Mouse (Mus musculus) urinary bladder, postnatal 36 days (tissue): ENCODE results near the gene Ulk4.
"Not testable (repeated sequence)": the region's sequence is repeated elsewhere in the genome, so short reads cannot be mapped to it uniquely, and the experiment has no call there.

ENCODE experiments used
- DNase-seq, 2 experiments: peaks; one replicate each; pipeline ENCODE4 v3.0.0; 2022; ENCODE audit warnings: low spot score in 2 of 2, mixed read lengths in 1 of 2

The Ulk4 gene

DNA sequence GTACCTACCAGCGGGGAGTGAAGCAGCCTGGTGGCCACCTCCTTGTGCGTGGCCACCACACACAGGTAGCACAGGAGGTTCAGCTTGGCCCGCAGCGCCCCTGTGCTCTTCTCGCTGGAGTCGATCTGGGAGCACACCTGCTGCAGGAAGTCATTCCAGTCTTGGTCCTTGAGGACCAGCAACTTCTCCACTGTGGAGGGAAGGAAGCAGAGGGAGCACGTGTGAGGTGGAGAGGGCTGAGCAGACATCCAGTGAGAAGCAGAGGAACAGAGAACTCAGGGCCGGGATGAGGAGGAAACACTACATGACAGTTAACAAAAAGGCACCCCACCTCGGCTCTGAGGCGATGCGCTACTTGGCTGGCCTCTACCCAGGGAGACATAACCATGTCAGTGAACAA is 26.1 kb downstream of the Ulk4 start:
- DNase-seq: no peak

DNA sequence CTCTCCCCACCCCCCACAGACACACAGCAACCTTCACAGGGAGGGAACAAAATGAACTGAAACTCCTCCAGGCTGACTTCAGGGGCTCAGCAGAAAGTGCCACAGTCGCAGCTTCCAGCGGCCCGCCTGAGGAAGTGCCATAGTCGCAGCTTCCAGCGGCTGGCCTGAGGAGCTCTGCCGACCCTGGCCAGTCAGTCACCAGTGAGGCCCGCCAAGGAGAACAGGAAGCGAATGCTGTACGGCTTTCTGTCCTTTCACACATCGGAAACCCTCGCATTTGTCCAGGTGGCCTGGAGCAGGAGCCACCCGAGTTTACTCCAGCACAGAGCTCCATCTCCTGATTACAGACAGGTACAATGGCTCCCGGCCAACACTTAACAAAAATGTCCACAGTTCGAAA is 27.2 kb downstream of the Ulk4 start:
- DNase-seq: peak in 1 of 2 experiments; percentile 0

DNA sequence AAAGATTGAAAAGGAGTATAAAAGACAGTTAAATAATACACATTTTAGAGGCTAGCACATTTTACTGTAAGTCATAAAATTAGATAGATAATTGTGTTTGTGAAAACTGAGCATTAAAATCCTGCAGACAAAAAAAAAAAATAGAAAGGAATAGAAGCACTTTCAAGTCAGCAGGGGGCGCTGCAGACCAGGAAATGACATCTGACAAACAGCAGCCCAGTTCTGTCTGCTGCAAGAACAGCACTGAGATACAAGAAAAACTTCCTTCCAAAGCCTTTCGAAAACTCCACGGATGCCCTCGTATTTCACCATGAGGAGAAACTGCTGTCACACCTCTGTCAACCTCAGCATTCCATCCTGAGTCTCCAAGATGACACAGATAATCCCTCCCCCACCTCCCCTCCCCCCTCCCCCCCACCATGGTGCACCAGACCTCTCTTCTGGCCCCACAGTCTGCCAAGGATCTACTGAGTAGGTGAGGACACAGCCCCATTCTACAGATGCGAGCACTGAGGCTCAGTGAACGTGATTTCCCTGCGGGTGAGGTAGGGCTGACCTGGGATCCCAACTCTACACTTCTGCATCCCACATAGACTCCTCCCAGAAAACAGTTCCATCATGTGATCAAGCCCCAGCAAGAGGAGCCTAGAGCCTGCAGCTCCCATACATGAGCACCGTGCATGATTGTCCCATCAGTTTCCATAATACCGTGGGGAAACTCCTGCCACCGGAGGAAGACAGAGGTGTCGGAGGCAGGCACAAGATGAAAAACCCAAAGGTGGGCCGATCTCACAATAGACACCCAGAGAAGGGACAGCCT is 28.8 kb downstream of the Ulk4 start:
- DNase-seq: peak; percentile 74 to 83

DNA sequence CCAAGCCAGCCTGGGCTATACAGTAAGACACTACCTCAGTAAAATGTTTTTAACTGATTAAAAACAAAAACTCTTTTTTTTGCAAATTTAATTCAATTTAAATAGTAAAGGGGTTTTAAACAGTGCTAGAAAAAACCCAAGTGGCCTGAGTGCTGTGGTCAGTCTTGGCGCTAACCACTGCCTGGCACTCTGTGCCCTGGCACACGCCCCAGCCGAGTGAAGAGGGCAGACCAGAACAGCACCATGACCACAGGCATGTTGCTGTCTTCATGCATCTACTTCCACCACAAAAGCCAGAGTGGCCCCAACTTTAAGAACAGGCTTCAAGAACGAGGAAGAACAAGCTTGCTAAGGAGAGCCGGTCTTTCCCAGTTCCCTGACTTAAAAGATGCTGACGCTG is 29.9 kb downstream of the Ulk4 start:
- DNase-seq: no peak

DNA sequence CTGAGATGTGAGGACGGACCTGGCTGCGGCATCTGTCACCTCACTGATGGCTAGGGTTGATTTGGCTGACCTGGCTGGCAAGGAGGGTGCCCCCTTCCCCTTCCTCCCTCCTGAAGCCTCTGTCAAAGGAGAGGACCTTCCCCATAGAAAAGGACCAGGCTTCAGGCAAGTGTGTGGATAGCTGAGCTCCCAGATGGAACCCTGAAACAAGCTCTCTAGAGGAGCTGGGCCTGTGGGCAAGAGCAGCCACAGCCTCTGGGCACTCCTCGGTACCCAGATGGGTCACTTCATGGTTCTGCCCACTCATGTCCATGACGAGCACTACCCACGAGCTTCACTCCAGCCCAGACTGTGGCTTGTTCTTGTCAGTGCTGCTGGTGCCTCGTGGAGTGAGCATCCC is 34.7 kb downstream of the Ulk4 start:
- DNase-seq: no peak

DNA sequence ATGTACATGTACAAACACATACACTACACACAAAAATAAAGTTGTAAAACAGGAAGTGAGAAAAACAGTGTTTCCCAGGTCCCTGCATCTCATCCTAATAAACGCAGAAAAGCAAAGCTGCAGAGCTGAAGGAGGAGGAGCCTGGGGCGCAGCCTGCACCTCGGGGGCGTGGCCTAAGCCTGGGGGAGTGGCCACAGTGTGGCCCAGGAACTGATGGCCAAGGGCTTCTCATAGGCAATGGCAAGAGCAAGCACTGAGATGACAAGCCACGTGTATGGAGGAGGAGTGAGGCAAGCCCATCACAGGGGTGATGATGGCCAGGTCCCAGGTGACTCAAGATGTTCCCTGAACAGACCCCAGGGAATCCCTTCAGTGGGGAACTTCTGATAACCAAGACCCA is 35.2 kb downstream of the Ulk4 start:
- DNase-seq: no peak

DNA sequence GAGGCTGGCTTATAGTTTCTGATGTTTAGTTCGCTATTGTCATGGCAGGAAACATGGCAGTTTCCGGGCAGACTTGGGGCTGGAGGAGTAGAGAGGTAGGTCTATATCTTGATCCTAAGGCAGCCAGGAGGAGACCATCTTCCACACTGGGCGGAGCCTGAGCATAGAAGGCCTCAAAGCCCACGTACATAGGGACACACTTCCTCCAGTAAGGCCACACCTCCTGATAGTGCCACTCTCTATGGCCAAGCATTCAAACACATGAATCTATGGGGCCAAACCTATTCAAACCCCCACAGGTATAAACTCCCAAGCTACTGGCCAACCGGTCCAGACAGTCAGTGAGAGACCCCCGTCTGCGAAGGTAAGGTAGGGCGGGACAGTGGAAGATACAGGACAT is 35.6 kb downstream of the Ulk4 start:
- DNase-seq: no peak

DNA sequence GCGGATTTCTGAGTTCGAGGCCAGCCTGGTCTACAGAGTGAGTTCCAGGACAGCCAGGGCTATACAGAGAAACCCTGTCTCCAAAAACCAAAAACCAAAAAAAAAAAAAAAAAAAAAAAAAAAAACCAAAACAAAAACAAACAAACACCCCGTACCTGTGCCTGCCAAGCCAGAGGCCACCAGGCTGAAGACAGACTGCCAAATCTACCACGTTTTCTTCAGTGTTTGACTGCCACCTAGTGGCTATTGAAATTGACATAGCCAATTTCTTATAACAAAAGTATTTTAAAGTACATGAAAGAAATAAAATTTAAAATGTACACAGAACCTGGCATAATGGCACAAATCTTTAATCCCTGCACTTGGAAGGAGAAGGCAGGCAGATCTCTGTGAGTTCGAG is 36.8 kb downstream of the Ulk4 start:
- not testable (repeated sequence) for DNase-seq

DNA sequence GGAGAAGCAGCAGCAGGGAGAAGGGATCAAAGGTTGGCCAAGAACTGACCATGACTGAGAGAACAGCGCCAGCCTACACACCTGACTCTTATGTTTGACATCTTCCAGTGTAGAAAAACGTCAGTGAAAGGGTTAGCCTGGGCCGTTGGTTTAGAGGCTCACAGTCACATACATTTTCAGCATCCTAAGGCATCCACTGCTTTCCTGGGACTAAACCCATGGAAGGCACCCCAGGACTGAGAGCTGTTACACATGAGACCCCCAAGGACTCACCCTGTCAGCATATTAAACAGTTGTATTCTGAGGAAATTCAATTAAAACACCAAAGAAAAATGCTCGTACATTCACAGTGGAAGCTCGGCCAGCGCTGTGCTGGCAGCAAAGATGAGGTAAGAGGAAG is 37.4 kb downstream of the Ulk4 start:
- DNase-seq: no peak

DNA sequence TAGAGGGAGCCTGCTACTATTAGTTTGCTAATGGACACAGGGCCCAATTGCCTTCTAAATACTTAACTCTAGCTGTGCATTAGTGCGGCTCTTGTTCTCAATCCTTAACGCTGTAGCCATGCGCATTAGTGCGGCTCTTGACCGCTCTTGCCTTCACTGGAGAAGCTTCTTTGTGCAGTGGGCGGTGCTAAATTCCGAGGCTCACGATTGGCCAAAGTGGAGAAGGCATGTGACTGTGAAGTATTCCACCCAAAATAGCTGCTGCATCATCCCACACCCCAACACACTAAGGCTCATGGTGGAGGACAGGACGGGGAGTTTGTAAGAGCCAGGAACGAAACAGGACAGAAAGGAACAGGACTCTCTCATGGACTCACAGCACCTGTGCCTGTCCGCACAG is 58.4 kb downstream of the Ulk4 start:
- DNase-seq: no peak

DNA sequence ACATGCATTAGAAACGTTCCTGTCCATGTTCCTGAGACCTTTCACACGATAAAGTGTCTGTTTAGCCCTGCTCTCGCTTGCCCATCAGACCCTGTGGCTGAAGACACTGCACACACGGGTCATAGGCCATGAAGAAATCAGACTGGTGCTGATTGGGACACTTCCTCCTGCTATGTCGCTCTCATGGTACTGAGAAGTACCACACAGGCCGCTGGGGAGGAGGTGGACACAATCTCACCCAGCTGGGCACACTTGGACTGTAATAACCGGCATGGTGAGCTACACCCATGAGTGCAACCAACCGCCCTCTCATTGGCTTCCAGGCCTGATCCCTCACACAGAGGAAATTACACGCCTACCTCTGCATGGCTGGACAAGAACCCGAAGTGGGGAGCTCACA is 58.8 kb downstream of the Ulk4 start:
- DNase-seq: no peak

DNA sequence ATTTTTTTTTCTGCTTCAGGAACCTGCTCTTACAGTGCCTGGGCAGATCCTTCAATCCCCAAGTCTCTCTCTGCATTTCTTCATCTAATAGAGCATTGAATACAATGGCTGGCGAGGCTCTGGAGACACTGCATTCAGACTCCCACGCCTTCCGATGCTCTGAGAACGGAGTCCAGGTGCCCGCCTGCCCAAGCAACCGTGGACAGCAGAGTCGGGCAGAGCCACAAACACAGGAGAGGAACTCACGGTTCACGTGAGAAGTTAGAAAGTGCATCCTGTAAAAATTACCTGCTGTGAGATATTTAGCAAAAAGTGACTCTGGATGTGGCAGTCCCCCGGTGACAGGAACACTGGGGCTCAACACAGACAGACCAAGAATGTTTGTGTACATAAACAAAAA is 59.3 kb downstream of the Ulk4 start:
- no peak for DNase-seq

DNA sequence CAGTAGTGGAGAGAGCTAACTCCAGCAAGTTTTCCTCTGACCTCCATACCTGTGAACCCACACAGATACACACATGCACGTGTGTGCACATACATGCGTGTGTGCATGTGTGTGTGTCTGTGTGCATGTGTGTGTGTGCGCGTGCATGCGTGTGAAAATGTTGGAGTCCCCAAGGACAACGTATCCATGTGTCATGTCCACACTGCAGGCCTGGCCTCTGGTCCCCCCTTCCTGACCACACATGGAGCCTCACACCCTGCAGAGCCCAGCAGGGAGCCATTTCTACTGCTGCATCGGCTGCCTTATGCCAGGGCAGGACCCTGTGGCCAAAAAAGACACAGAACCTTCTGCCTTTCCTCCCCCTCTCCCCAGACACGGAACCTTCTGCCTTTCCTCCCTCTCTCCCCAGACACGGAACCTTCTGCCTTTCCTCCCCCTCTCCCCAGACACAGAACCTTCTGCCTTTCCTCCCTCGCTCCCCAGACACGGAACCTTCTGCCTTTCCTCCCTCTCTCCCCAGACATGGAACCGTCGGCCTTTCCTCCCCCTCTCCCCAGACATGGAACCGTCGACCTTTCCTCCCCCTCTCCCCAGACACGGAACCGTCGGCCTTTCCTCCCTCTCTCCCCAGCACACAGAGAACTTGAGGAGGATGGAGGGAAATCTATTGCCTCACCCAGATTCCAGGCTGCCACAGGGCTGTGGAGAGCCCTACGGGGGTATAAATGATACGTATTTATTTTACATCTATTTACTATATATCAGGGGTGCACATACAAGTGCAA is 60.3 kb downstream of the Ulk4 start:
- DNase-seq: no peak

DNA sequence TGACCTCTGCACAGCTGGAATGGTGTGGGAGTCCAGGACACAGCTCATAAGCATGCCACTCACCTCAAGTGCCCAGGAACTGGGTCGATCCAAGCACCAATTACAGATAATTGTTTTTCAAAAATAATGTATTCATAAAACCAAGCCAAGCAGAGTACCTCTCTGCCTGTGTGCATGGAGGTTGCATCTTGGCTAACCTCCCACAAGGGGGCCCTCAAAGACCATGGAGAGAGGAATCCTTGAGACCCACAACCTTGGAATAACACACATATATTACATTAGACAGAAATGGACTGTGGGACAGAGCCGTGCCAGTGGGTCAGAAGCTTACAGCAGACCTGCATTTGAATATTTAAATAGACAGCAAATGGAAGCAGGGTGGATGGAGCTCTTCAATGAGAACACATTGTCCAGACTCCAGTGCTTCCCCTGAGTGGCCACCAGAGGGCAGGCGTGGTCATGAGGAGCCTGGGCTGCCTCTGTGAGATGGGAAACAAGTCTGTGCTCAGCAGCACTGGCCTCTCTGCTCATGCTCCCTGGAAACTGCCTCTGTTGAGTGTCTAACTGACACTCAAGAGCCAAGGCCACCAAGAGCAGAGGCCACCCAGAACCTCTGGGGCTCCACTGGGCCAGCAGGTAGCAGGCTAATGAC is 61.5 kb downstream of the Ulk4 start:
- DNase-seq: peak; percentile 49 to 63

DNA sequence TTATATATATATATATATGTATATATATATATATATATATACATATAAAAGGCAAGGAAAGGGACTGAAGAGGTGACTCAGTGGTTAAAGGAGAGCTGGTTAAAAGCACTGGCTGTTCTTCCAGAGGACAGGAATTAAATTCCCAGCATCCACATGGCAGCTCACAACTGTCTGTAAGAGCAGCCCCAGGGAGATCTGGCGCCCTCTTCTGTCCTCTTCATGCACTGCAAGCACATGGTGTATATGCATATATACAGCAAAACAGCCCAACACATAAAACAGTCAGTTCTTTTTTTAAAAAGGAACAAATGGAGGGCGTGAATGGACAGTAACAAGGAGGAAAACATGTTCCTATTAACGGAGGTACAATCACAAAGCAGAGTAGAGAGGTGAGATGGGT is 64.7 kb downstream of the Ulk4 start:
- no peak for DNase-seq

DNA sequence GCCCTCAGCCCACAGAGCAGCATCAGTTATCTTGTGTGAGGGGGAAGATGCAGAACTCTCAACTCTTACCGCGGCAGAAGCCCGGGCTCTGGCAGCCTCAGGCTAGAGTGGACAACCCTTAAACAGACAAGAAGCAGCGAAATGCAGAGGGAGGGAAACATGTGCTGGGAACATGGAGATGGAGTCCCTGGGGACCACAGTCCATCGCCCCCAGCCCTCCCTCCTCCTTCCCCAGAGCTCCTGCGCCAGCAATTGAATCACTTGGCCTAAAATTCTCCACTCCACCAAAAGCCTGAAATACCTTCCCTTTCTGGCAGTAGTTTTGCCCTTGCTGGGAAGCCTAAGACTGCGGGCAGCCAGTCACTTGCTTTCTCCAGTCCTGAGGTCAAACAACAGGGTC is 72.0 kb downstream of the Ulk4 start:
- no peak for DNase-seq

DNA sequence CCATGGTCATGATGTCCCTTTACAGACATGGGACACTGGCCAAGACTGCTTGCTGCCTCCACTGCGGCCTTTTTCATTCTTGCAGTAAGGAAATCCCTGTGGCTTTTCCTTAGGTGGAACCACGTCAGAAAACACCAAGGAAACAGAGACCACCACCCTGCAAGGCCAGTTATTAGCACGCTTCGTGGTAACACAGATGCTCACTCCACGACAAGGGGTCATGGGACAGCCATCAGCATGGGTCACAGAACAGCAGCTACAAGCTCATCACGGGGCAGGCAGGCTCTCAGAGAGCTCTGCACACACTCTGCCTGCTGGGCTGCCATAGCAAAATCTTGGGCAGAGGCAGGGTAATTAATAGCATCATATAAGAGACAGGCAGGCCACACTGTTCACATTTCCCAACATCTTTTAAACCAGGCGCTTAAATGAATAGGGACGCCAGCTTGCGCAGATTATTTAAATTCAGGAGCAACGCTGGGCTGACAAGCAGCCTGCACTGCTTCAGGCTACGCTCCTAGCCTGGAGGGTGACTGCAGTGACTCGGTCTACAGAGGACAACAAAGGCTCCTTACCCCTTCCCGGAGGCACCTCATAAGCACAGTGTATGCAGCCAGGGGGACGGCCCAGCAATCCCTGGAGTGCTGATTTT is 72.7 kb downstream of the Ulk4 start:
- no peak for DNase-seq

DNA sequence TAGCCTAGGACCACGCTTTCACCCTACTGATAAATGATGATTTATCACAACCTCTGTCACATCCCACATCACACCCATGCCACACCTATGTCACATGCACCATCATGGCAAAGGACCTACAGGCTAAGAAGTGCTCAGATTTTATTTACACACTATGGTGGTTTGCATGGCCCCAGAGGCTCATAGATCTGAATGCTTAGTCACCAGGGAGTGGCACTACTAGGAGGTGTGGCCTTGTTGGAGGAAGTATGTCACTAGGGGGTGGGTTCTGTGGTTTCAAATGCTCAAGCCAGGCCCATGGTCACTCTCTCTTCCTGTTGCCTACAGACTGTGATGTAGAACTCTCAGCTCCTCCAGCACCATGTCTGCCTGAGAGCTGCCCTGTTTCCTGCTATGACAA is 73.3 kb downstream of the Ulk4 start:
- DNase-seq: no peak

DNA sequence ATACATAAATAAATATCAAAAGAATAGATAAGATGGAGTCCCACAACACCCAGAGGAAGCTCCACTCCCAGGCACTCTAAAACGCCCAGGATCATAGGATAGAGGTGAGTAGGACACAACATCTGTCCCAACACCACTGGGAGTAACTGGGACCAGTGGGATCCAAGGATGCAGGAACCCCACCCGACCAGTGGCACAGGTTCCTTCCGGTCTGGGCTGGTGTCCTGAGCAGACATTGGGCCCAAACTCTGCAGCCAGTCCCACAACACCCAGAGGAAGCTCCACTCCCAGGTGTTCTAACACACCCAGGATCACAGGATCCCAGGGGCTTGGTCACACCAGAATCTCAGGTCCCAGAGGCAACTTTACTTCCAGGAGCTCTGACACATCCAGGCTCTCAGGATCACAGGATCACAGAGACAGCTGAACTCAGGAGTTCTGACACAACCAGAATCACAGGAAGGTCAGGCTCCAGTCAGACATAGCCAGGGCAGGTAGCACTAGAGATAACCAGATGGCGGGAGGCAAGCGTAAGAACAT is 77.8 kb downstream of the Ulk4 start:
- DNase-seq: not testable (repeated sequence)

DNA sequence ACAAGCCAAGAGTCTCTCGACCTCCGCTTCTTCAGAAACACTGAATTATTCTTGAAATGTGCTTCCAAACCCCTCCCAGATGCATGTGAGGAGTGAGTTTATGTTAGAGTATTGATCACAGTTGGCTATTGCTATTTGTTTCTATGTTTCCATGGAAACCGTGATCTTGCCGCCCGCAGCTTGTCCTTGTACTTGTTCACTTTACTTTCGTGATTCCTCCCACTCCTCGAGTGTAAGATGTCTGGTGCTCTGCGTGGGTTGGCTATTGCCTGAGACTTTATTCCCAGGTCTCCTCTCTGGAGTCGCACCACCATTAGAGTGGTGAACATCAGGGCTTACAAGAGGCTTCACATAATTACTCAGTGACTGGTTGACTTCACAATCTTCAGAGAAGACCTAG is 80.5 kb downstream of the Ulk4 start:
- DNase-seq: no peak

DNA sequence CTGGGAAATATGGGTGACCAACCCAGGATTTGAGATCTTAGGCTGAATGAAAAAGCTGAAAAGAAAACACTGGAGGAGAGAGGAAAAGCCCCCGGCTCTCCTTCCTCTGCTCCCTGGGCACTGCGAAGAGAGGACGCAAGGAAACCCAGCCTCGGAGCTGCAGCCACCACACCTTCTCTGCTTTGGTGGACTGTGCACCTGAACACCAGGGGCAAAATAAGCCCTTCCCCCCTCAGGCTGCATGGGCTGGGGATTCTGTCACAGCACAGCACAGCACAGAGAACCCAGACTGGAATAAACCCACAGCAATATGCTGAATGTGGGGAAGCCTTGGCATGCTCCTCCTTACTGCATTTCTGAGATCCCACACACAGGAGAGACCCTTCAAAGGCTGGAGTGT is 81.9 kb downstream of the Ulk4 start:
- DNase-seq: no peak
